Mouse (Mus musculus): ENCODE measurements around the gene Ear10. TPM values are rescaled to one million over a fixed set of nuclear protein-coding genes. Genes with fewer than 3 reads are reported as not detected.

The Ear10 gene
- polyA plus RNA-seq, 1 experiment from 2014 or later: not detected

Other genes starting within 250 kb of the Ear10 start
- gene Gm8165, start 246.4 kb downstream of the Ear10 start, polyA plus RNA-seq (2014; fragmentation: Nextera tagmentation; extraction: Ambion mirVana): not detected in 2 replicates
- gene Gm7324, start 225.7 kb downstream of the Ear10 start, polyA plus RNA-seq (2014; fragmentation: Nextera tagmentation; extraction: Ambion mirVana): 1.2 and 1.4 TPM in 2 replicates
- not detected in 2 replicates for gene Gm16506, start 196.1 kb downstream of the Ear10 start, polyA plus RNA-seq (2014; fragmentation: Nextera tagmentation; extraction: Ambion mirVana)
- gene Gm6526, start 175.7 kb downstream of the Ear10 start, polyA plus RNA-seq (2014; fragmentation: Nextera tagmentation; extraction: Ambion mirVana): not detected in 2 replicates
- not detected in 2 replicates for gene Gm8180, start 138.8 kb downstream of the Ear10 start, polyA plus RNA-seq (2014; fragmentation: Nextera tagmentation; extraction: Ambion mirVana)
- gene Ear1, start 48.0 kb downstream of the Ear10 start, polyA plus RNA-seq (2014; fragmentation: Nextera tagmentation; extraction: Ambion mirVana): not detected in 2 replicates
- gene Gm8113, start 1.8 kb upstream of the Ear10 start, polyA plus RNA-seq (2014; fragmentation: Nextera tagmentation; extraction: Ambion mirVana): 21.1 and 27.7 TPM in 2 replicates
- gene Ang5, start 33.5 kb upstream of the Ear10 start, polyA plus RNA-seq (2014; fragmentation: Nextera tagmentation; extraction: Ambion mirVana): not detected in 2 replicates
- gene Ang6, start 78.7 kb upstream of the Ear10 start, polyA plus RNA-seq (2014; fragmentation: Nextera tagmentation; extraction: Ambion mirVana): not detected in 2 replicates
- gene Ear2, start 179.1 kb upstream of the Ear10 start, polyA plus RNA-seq (2014; fragmentation: Nextera tagmentation; extraction: Ambion mirVana): not detected in 2 replicates
- gene Gm3327, start 200.3 kb upstream of the Ear10 start, polyA plus RNA-seq (2014; fragmentation: Nextera tagmentation; extraction: Ambion mirVana): not detected in 2 replicates

Measured in kidney, embryonic 14.5 days (tissue).